Mouse (Mus musculus) hindbrain, embryonic 10.5 days (tissue): ENCODE data around the gene Rpe65. TPM values are rescaled to one million over a fixed set of nuclear protein-coding genes. Genes with fewer than 3 reads are reported as not detected.

Experiments
- DNase-seq: peaks from one replicate; pipeline ENCODE4 v3.0.0-alpha.2; 2017; ENCODE audit warnings: low spot score
- H3K27ac ChIP-seq: fragments of 300-500 bp; sonication (generic); 2 replicates; pipeline ENCODE4 v1.5.1; 2016; ENCODE audit warnings: mild to moderate bottlenecking, moderate library complexity
- H3K27me3 ChIP-seq: fragments of 300-500 bp; sonication (generic); 2 replicates; pipeline ENCODE4 v1.6.1; 2016; ENCODE audit warnings: mild to moderate bottlenecking; ENCODE audit not compliant: poor library complexity, insufficient read depth, severe bottlenecking
- H3K36me3 ChIP-seq: fragments of 300-500 bp; sonication (generic); 2 replicates; pipeline ENCODE4 v1.6.1; 2016; ENCODE audit warnings: mild to moderate bottlenecking, moderate library complexity
- H3K4me1 ChIP-seq: fragments of 300-500 bp; sonication (generic); replicated peaks from 2 replicates; pipeline ENCODE4 v1.6.1; 2016; ENCODE audit warnings: mild to moderate bottlenecking
- H3K4me3 ChIP-seq: fragments of 300-500 bp; sonication (generic); 2 replicates; pipeline ENCODE4 v1.5.1; 2016; ENCODE audit warnings: mild to moderate bottlenecking, moderate library complexity
- H3K9me3 ChIP-seq: fragments of 300-500 bp; sonication (generic); 2 replicates; pipeline ENCODE4 v1.6.1; 2016; ENCODE audit warnings: mild to moderate bottlenecking, moderate library complexity
- WGBS: fragments of 180-500 bp; shearing (Covaris S2); methylation state at CpG from one replicate; pipeline ENCODE4 v1.1.7; 2016; 5-methylcytosine and 5-hydroxymethylcytosine counted together
- polyA plus RNA-seq: library from polyadenylated mRNA; unstranded; fragments of >200 nt; fragmentation: Nextera tagmentation; extraction: Ambion mirVana; gene quantifications from 2 replicates; pipeline ENCODE4 v1.2.1, GENCODE M21; 2016

The Rpe65 gene
- not detected in 2 replicates for polyA plus RNA-seq

DNA sequence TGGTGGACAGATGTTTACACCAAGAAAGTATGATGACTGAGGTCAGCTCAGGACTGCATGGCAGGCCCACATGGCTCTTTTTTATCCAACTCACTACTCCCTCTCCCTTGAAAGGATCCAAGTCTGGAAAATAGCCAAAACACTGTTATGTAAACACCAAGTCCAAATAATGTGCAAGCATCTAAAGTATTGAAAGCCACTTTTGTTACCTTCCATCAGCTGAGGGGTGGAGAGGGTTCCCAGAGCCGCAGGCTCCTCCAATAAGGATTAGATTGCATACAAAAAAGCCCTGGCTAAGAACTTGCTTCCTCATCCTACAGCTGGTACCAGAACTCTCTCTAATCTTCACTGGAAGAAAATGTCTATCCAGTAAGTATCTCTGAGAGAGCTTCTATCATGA, at the start of gene Rpe65:
Gene Rpe65 (plus strand): TSS at position 301 of the 400 bp plus-strand sequence.
- H3K36me3 ChIP-seq: no peaks in the 10 kb centered on the region
- H3K4me1 ChIP-seq: no peaks in the 10 kb centered on the region
- no peaks in the 10 kb centered on the region for H3K9me3 ChIP-seq
- H3K4me3 ChIP-seq: no peak within 1 kb of the TSS
- H3K27me3 ChIP-seq: no peaks in the 10 kb centered on the region
- DNase-seq: no peak
- no peak within 1 kb of the TSS for H3K27ac ChIP-seq
- WGBS: 81% methylated on average over 1 of the region's 1 CpGs

DNA sequence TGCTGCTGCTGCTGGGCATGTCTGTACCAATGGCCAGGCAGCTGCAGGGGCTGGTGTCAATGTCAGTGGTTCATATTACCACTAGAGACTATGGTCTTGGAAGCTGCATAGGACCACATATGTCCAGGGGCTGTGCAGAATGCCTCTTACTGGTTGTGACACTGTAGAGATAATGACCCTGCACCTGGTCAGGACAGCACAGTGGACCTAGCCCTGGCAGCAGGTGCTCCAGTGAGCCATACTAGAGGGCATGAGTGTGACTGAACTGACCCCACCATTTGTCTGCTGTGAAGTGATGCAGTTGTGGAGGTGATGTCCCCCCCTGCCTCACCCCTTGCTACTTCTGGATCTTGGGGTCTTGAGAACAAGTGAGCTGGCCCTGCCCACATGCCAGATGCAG, 48.8 kb upstream of the Rpe65 start:
- Histone ChIP-seq H3K36me3 (no peaks in the 10 kb centered on the region), H3K27ac (no peak overlapping the region), H3K4me1 (no peaks in the 10 kb centered on the region), H3K27me3 (no peaks in the 10 kb centered on the region), H3K4me3 (no peak overlapping the region), H3K9me3 (no peaks in the 10 kb centered on the region)
- DNase-seq: no peak

DNA sequence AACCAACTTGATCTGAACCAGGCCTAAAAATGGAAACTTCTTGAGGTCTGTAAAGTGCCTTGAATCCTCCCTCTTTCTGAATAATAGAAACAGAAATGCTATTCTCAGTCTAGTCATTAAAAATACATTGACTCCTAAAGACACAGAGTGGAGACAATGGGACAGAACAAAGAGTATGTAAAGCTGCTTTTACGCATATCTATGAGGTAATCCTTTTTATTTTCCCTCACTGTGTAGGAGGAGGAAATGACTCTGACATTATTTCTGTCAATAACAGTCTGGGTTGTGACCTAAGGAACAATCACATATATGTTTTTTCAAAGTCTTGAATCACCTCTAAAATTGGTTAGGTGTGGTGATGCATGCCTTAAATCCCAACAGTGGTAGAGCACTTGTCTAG, 16.0 kb downstream of the Rpe65 start:
- DNase-seq: no peak
- Histone ChIP-seq H3K36me3 (no peaks in the 10 kb centered on the region), H3K9me3 (no peaks in the 10 kb centered on the region), H3K27ac (no peak overlapping the region), H3K4me1 (no peaks in the 10 kb centered on the region), H3K4me3 (no peak overlapping the region), H3K27me3 (no peaks in the 10 kb centered on the region)
- WGBS: 89% methylated on average over 1 of the region's 1 CpGs

DNA sequence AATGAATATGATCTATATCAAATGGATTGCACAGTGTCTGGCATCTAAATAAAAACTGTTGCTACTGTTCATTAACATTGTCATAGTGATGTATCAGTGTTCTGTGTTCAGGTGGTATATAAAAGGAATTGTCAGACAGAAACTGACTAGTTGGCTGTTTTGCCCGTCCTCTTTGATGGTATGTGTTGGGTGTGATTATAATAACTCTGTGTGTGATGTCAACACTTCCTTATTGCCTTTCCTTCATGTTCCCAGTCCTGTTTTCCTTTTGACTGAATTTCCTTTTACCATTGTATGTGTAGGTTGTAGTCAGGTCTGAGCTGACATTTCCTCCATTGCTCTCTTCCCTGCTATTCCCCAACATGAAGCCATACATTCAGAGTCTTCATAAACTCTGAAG, 22.1 kb downstream of the Rpe65 start:
- H3K4me1 ChIP-seq: no peaks in the 10 kb centered on the region
- H3K27ac ChIP-seq: no peak overlapping the region
- H3K4me3 ChIP-seq: no peak overlapping the region
- H3K36me3 ChIP-seq: no peaks in the 10 kb centered on the region
- WGBS: 76% methylated on average over 1 of the region's 1 CpGs
- no peaks in the 10 kb centered on the region for H3K9me3 ChIP-seq
- no peak for DNase-seq
- H3K27me3 ChIP-seq: no peaks in the 10 kb centered on the region

DNA sequence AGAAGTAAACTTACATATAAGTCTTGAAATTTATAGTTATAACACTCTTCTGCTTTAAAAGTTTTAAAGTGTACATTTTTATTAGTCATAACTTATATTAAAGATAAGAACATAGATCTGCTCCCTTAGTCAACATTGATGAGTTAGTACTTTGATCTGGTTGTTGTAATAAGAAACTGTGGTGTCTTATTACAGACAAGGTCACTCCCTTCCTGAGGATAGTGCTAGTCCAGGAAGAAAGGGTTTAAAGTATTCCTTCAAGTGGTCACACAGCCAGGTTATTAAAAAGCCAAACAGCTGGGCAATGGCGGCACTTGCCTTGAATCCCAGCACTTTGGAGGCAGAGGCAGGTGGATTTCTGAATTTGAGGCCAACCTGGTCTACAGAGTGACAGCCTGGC, 25.0 kb downstream of the Rpe65 start:
- Histone ChIP-seq H3K9me3 (no peaks in the 10 kb centered on the region), H3K27me3 (no peaks in the 10 kb centered on the region), H3K4me3 (no peak overlapping the region), H3K36me3 (no peaks in the 10 kb centered on the region), H3K4me1 (no peaks in the 10 kb centered on the region), H3K27ac (no peak overlapping the region)
- WGBS: 89% methylated on average over 1 of the region's 1 CpGs
- no peak for DNase-seq

DNA sequence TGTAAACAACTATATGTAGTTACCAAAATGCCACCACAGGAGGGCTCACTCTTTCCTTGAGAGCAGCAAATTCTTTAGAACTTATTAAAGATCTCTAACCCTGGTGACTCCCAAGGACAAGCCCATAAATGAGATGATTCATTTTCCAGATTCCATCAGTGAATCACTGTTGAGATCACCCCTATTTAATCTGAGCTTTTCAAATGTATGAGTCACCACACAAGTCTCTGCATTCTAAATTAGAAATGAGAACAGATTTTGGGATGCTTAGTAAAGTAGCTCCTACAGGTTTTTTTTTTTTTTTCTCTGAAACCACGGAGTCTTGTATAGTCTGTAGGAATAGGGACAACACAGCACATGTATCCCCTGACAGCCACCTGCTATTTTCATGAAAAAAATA, 61.8 kb downstream of the Rpe65 start:
- WGBS: 70% methylated on average over 1 of the region's 1 CpGs
- DNase-seq: no peak

DNA sequence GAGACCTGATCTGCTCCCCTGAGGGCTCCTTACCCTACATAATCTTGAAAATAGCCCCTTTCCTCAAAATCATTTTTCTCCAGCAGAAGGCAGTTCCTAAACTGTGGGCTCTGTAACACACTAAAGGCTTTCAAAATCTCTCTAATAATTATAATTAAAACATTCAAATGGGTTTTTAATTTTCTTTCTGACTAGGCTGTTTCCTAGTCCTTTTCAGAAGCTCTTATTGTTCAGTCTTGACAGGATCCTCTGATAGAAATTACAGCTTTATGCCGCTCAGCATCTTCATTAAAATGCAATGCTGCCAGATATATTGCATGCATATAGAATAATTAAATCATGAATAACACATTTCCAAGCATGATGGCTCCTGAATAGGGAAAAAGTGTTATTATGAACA, 64.4 kb downstream of the Rpe65 start:
- H3K36me3 ChIP-seq: no peaks in the 10 kb centered on the region
- DNase-seq: no peak
- H3K4me1 ChIP-seq: no peaks in the 10 kb centered on the region
- H3K4me3 ChIP-seq: no peak overlapping the region
- no peaks in the 10 kb centered on the region for H3K27me3 ChIP-seq
- H3K9me3 ChIP-seq: no peaks in the 10 kb centered on the region
- no peak overlapping the region for H3K27ac ChIP-seq
- WGBS: 83% methylated on average over 1 of the region's 1 CpGs

More for the DNA sequence above, 61.8 kb downstream of the Rpe65 start:
- Histone ChIP-seq H3K4me3 (no peak overlapping the region), H3K4me1 (no peaks in the 10 kb centered on the region), H3K27ac (no peak overlapping the region), H3K27me3 (no peaks in the 10 kb centered on the region), H3K36me3 (no peaks in the 10 kb centered on the region), H3K9me3 (no peaks in the 10 kb centered on the region)

Other genes starting within 250 kb of the Rpe65 start
- gene Depdc1a, start 103.7 kb upstream of the Rpe65 start, polyA plus RNA-seq: 17.1 and 24.0 TPM in 2 replicates
- gene Wls, start 240.5 kb downstream of the Rpe65 start, polyA plus RNA-seq: 134 and 137 TPM in 2 replicates